Mouse (Mus musculus): Measurements from ENCODE around the gene Mx1. TPM values are rescaled to one million over a fixed set of nuclear protein-coding genes. Genes with fewer than 3 reads are reported as not detected.

Mx1 gene
- total RNA-seq, 2 experiments from 2014 or later = 1.4 to 1.8 TPM

DNA sequence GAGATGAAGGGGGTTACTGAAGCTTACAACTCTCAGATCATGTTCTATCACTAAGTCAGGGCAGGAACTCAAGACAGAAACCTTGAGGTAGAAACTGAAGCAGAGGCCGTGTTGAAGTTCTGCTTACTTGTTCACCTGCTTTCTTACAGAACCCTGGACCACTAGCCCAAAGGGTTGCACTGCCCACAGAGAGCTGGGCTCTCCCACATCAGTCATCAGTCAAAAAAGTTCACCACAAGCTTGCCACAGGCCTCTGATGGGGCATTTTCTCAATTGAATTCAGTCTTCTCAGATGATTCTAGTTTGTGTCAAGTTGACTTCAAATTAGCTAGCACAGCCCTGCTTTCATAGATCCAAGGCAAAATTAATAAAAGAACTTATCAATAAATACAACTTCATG lies 2.9 kb downstream of the Mx1 start:
- intact Hi-C loops (cut with DNase I) = no loop called here

DNA sequence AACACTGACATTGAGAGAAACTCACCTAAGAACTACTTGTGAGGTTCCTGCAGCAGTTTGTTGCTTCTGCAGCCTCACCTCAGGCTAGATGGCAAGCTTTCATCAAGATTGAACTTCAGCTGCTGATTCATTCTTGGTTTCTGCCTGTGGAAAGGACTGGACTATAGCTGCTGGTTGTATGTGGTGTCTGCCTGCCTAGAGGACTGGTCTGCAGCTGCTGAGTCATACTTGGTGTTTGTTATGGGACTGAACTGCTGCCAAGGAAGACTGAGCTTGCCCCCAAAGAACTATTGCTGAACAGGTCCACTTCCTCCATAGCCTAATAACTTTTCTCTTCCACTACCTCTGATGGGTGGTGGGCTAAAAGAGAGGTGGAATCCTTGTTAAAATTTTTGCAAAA lies 15.3 kb downstream of the Mx1 start:
- intact Hi-C loops (cut with DNase I) = loop anchor here (10.0 kb wide), 1 partner anchor 123 kb away; no protein-coding TSS in a partner anchor
- no peak for DNase-seq (ENCODE audit: low spot score in 2 of 2)

More for the DNA sequence above, 2.9 kb downstream of the Mx1 start:
- DNase-seq (ENCODE audit: low spot score in 2 of 2) = no peak

DNA sequence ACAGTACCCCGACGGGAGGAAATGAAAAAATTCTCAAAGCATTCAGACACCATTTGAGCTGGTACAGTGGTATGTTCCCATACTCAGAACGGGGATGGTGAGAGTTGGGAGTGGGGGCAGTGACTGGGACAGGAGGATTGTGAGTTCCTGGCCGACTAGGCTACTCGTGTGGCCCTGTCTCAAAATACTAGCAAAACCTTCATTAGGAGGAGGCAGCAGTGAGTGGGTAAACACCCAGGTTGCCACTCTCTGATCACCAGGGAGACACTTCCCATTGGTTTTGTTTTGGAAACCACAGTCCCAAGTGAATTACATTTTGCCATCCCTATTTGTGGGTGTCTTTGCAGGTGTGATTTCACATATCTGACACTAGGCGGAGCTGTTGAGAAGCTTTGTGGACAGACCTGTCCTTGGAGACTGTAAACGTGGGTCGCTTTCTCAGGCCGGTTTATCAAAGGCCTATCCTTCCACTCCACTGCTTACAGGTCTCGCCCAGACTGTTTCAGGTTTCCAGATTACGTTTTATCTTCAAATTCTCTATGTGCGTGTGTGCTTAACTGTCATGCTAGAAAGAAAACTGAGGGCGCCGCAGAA lies 18.9 kb downstream of the Mx1 start:
- DNase-seq (ENCODE audit: low spot score in 2 of 2) = no peak
- intact Hi-C loops (cut with DNase I) = loop anchor here (5.0 to 10.0 kb wide), 2 partner anchors 119 to 124 kb away; no protein-coding TSS in a partner anchor

DNA sequence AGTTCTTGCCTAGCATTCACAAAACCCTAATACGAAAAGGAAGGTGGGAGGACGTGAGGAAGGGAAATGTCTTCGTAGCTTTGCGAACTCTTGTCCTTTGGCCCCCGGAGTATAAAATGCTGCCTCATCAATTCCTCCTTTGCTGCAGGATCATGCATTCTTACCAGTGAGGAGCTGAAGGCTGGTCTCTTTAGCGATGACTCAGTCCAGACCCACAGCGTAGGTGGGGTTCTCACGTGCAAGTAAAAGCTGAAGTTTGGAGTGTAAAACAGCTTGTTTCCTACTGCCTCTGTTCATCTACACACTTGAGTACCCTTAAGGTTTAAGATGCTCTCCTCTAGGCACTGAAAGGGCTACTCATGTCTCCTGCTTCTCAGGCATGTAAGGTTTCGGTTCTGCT lies 20.7 kb downstream of the Mx1 start:
- intact Hi-C loops (cut with DNase I) = loop anchor here (5.0 to 10.0 kb wide), 2 partner anchors 117 to 125 kb away; no protein-coding TSS in a partner anchor
- DNase-seq (ENCODE audit: low spot score in 2 of 2) = peak in 1 of 2 experiments; percentile 49

- DNase-seq (ENCODE audit: low spot score in 2 of 2) = no peak
- intact Hi-C loops (cut with DNase I) = no loop called here
Measured at GRCm38 (mm10) chr16:97438191-97438590, 24.5 kb downstream of the Mx1 start.

DNA sequence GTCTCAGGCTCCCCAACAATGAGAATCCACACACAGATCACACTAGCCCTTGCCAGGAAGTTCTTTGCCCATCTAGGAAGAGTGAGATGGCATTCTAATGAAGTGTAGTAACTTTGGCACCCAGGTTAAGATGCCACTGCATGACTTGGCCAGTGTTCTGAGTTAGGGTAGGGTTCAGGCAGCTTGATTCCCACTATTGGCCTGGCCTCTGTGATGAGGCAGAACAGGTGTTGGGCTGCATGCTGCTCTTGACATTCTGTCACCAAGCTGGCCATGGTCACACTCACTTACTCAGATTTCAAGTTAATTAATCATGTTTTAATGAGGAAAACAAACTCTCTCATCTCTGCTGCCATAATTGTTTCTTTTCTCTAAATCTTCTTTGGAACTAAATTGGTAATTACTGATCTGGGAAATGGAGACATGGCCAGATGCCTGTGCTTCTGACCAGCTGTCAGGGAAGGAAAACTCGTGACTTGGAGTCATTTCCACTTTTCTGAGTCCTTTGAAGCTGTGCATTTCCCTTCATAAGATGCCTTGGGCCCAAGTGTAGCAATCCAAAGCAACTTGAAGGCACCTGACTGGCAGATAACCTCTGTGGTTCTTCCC lies 25.2 kb downstream of the Mx1 start:
- intact Hi-C loops (cut with DNase I) = no loop called here
- DNase-seq (ENCODE audit: low spot score in 2 of 2) = no peak

DNA sequence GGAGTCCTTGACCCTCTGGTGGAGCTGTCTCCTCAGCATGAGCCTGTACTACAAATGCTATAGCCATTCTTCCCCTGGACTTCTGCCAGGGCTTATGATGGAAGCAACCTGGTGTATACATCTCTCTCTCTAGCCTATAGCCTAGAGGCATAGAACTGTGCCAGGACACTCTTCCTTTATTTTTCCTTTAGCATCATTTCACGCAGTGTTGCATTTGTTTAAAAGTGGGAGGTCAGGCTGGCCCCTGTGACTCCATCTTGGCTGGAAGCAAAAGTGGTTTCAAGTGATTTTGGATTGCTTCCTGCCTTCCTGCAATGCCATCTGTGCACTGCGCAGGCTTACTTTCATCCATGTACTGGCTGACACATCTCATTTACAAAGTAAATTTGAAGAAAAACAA lies 28.5 kb downstream of the Mx1 start:
- intact Hi-C loops (cut with DNase I) = no loop called here

GRCm38 (mm10) chr16:97431328-97431727 lies 31.4 kb downstream of the Mx1 start:
- peak; percentile 46 to 54 for DNase-seq (ENCODE audit: low spot score in 2 of 2)
- intact Hi-C loops (cut with DNase I) = loop anchor here (2.0 kb wide), 1 partner anchor 75 kb away; the partner anchor contains the start of gene Bace2

More for the DNA sequence above, 28.5 kb downstream of the Mx1 start:
- DNase-seq (ENCODE audit: low spot score in 2 of 2) = no peak

DNA sequence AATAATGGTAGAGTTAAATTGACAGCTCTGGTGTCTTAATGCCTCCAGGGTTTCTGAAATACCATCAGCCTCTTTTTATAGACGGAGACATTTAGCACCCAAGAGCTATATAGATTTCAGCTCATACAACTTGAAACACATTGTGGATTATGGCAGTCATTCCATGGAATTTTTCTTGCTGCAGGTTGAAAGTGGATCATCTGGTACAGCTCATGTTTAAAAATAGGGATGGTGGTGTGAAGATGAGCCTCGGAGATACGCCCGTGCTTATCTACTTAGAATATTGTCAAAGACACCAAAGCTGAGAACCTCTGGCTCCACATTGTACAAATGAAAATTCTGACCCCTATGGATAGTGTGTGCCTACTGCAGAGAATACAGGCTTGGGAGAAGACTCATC lies 32.6 kb downstream of the Mx1 start:
- intact Hi-C loops (cut with DNase I) = loop anchor here (2.0 kb wide), 1 partner anchor 73 kb away; the partner anchor contains the start of gene Bace2
- DNase-seq (ENCODE audit: low spot score in 2 of 2) = peak in 1 of 2 experiments; percentile 28

DNA sequence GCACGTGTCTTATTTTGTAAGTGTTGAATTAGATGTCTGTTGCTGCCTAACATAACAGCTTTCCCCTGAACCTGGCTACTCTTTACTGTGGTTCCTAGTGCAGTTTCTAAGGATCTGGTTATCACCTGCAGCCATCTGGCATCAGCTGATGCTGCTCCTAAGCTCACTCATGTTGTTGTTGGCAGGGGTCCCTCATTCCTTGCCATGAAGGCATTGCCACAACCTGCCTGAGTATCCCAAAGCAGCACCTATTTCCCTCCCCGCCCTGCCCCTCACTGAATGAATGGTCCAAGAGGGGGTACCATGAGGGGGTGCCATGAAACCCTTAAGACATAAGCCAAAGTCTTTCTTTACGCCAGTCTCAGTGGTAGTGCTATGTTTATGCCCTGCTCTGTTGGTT lies 34.7 kb downstream of the Mx1 start:
- intact Hi-C loops (cut with DNase I) = no loop called here
- DNase-seq (ENCODE audit: low spot score in 2 of 2) = no peak

DNA sequence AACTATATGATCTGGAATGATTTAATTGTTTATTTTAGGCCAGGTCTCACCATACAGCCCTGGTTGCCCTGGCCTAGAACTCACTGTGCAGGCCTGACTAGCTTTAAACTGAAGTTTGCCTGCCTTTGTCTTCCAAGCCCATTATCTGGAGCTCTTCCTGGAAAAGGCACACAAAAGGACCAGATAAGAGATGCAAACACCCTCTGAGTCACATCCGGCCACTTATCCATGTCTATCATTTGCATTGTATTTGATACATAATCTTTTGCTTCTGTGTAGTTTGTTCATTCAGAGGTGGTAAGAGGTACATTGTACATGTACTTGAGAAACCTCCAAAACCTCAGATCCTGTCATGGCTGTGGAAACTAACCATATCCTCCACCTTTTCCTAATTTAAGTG lies 39.1 kb downstream of the Mx1 start:
- intact Hi-C loops (cut with DNase I) = no loop called here

GRCm38 (mm10) chr16:97421671-97422070 lies 41.0 kb downstream of the Mx1 start:
- DNase-seq (ENCODE audit: low spot score in 2 of 2) = no peak

More for the DNA sequence above, 39.1 kb downstream of the Mx1 start:
- DNase-seq (ENCODE audit: low spot score in 2 of 2) = no peak

DNA sequence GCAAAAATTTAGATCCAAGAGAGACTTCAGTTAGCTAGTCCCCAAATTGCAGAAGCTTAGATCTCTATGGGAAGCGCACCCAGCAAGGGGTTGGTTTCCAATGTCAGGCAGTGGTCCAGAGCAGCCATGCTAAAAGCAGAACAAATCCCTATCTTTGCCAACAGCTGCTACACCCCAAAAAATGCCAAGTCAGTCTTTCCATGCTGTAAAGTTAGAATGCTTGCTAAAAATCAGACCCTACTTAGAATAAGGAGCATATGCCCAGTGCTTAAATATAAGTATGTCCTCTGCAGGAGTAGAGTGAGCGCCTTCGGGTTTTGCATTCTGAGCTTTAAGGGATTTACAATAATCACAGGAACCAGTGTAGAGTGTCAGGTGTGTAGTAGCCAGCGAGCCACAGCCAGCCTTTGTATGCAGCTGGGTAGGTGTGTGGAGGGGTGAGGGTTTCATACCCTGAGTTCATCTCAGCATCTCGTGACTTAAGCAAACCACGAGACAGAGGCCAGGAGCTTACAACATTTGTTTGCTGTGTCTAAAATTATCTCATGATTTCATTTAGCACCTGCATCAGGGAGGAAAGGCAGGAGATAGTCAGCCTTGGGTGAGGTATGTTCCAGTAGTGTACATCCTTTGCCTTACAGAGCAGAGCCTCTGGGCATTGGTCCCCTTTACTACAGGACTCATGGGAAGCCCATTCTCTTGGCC lies 43.8 kb downstream of the Mx1 start:
- peak in 1 of 2 experiments; percentile 53 for DNase-seq (ENCODE audit: low spot score in 2 of 2)

More at GRCm38 (mm10) chr16:97421671-97422070, 41.0 kb downstream of the Mx1 start:
- intact Hi-C loops (cut with DNase I) = no loop called here

GRCm38 (mm10) chr16:97417896-97418542 lies 44.7 kb downstream of the Mx1 start:
- DNase-seq (ENCODE audit: low spot score in 2 of 2) = no peak
- intact Hi-C loops (cut with DNase I) = loop anchor here (5.0 kb wide), 1 partner anchor 106 kb away; no protein-coding TSS in a partner anchor

More for the DNA sequence above, 43.8 kb downstream of the Mx1 start:
- intact Hi-C loops (cut with DNase I) = loop anchor here (5.0 kb wide), 1 partner anchor 107 kb away; no protein-coding TSS in a partner anchor

- no peak for DNase-seq (ENCODE audit: low spot score in 2 of 2)
- intact Hi-C loops (cut with DNase I) = no loop called here
Measured at GRCm38 (mm10) chr16:97405476-97406012, 57.2 kb downstream of the Mx1 start.

- DNase-seq (ENCODE audit: low spot score in 2 of 2) = no peak
- intact Hi-C loops (cut with DNase I) = no loop called here
Measured at GRCm38 (mm10) chr16:97402213-97402785, 60.4 kb downstream of the Mx1 start.

GRCm38 (mm10) chr16:97401741-97402140 lies 61.0 kb downstream of the Mx1 start:
- intact Hi-C loops (cut with DNase I) = no loop called here
- DNase-seq (ENCODE audit: low spot score in 2 of 2) = no peak

- intact Hi-C loops (cut with DNase I) = no loop called here
- DNase-seq (ENCODE audit: low spot score in 2 of 2) = no peak
Measured at GRCm38 (mm10) chr16:97399991-97400390, 62.7 kb downstream of the Mx1 start.

DNA sequence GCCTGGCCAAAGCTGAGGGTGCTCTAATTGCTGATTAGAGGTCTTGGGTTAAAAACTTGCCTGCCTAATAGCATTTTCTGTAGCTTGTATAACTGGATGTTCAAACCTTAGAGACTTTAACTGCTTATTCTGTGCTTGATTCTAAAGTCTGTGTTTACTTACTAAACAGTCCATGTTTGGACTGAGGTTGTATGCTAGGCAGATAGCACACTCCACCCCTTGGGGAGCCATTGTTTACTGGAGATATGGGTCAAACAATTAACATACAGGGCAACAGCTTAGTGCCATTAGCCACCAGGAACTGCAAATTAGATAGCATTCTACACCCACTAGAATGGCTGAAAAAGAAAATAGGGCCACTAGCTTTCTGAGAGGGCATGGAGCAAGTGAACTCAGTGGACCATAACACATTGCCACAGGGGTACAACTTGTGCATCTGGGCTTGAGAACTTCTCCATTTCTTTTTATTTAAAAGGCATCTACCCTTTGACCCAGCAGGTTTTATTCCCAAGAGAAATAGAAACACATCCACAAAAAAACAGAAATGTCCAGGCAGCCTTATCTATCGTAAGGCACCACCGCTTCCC lies 64.7 kb downstream of the Mx1 start:
- no peak for DNase-seq (ENCODE audit: low spot score in 2 of 2)

More for the DNA sequence above, 64.7 kb downstream of the Mx1 start:
- intact Hi-C loops (cut with DNase I) = no loop called here
